Mouse (Mus musculus) thymus, adult 2 months (tissue): ENCODE measurements around the gene Cpne5.

Experiments used
- CTCF ChIP-seq: fragments of 200-500 bp; IDR thresholded peaks from 2 replicates; pipeline ENCODE4 v1.5.1; 2012; ENCODE audit warnings: mild to moderate bottlenecking, control low read depth, low read length, moderate library complexity, borderline replicate concordance; ENCODE audit not compliant: control insufficient read depth, poor library complexity, insufficient read depth; ENCODE audit errors: extremely low read depth
- POLR2A ChIP-seq: fragments of 200-500 bp; IDR thresholded peaks from 2 replicates; pipeline ENCODE4 v1.6.1; 2012; ENCODE audit warnings: mild to moderate bottlenecking, low read length, control low read depth, moderate library complexity; ENCODE audit not compliant: control insufficient read depth, poor library complexity, insufficient read depth; ENCODE audit errors: extremely low read depth

- TF ChIP-seq CTCF (no peak), POLR2A (no peak)
Measured at GRCm38 (mm10) chr17:29154247-29154646, 83.7 kb downstream of the Cpne5 start.
